Mouse (Mus musculus): Measurements from ENCODE around the gene Slc7a6. TPM values are rescaled to one million over a fixed set of nuclear protein-coding genes. Genes with fewer than 3 reads are reported as not detected.
A peak's percentile ranks its signal among the peaks of the same experiment; 100 is the strongest.

Gene Slc7a6
- total RNA-seq, 1 experiment from 2014 or later, result 11.3 TPM

GRCm38 (mm10) chr8:106137906-106138477 is 30.7 kb upstream of the Slc7a6 start:
- peak; percentile 27; the same call in 1 of the 2 replicates for ATAC-seq (ENCODE audit: extremely low read depth, insufficient number of reproducible peaks, low FRiP score, poor library complexity, severe bottlenecking)

- ATAC-seq (ENCODE audit: extremely low read depth, insufficient number of reproducible peaks, low FRiP score, poor library complexity, severe bottlenecking), result no peak
Observed at GRCm38 (mm10) chr8:106138616-106139015, 30.0 kb upstream of the Slc7a6 start.

- no peak for ATAC-seq (ENCODE audit: extremely low read depth, insufficient number of reproducible peaks, low FRiP score, poor library complexity, severe bottlenecking)
Observed at GRCm38 (mm10) chr8:106140191-106140590, 28.5 kb upstream of the Slc7a6 start.

GRCm38 (mm10) chr8:106140769-106141168 is 27.9 kb upstream of the Slc7a6 start:
- ATAC-seq (ENCODE audit: extremely low read depth, insufficient number of reproducible peaks, low FRiP score, poor library complexity, severe bottlenecking), result peak; percentile 79

DNA sequence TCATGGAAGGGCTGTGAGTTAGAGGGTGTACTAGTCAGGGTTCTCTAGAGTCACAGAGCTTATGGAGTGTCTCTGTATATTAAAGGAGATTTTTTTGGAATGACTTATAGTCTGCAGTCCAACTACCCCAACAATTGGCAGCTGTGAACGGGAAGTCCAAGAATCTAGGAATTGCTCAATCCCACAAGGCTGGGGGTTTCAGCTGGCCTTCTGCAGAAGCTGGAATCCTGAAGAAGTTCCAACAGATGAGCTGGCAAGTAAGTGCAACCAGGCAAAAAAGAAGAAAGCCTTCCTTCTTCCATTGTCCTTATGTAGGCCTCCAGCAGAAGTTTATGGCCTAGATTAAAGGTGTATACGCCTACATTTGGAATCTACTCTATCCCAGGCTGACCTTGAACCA is 23.3 kb upstream of the Slc7a6 start:
- ATAC-seq (ENCODE audit: extremely low read depth, insufficient number of reproducible peaks, low FRiP score, poor library complexity, severe bottlenecking), result no peak

GRCm38 (mm10) chr8:106146014-106146413 is 22.6 kb upstream of the Slc7a6 start:
- ATAC-seq (ENCODE audit: extremely low read depth, insufficient number of reproducible peaks, low FRiP score, poor library complexity, severe bottlenecking), result no peak

- no peak for ATAC-seq (ENCODE audit: extremely low read depth, insufficient number of reproducible peaks, low FRiP score, poor library complexity, severe bottlenecking)
Observed at GRCm38 (mm10) chr8:106147868-106148565, 20.6 kb upstream of the Slc7a6 start.

GRCm38 (mm10) chr8:106149025-106149424 is 19.6 kb upstream of the Slc7a6 start:
- ATAC-seq (ENCODE audit: extremely low read depth, insufficient number of reproducible peaks, low FRiP score, poor library complexity, severe bottlenecking), result no peak

DNA sequence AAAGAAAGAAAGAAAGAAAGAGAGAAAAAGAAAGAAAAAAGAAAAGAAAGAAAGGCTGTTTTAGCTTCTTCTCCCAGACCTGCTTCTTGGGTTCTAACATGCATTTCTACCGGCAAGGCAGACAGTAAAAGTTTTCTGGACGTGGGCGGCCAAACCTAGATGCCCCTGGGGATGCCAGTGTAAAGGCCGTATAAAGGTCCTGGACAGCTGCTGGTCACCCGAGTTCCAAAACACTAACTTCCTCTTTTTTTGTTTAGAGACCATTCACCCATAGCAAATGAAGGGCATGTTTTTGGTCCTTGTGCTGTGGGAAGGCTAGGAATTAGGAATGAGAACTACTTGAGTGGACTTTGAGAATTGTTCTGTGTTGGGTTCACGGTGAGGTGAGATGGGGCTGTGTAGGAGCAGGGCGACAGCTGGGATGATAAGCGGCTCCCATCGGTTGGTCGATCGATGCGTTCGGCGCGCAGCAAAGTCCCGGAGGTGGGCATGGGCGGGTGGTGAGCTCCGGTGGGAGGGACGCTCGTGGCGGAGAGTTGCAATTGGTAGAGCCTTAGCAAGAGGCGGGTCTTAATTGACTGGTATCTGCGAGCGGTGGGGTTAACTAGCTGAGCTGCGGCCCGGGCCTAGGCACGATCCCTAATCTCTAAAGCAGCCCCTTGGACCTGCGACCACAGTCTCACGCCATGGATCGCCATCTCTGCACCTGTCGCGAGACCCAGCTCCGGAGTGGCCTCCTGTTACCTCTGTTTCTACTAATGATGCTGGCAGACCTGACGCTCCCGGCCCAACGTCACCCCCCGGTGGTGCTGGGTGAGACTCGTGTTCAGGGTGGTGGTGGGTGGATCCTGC is 18.6 kb upstream of the Slc7a6 start, which contains the start of gene Pla2g15:
Gene Pla2g15, plus strand, starts transcription at position 599 of the 852 bp plus-strand sequence.
- ATAC-seq (ENCODE audit: extremely low read depth, insufficient number of reproducible peaks, low FRiP score, poor library complexity, severe bottlenecking), result peak; percentile 92

- ATAC-seq (ENCODE audit: extremely low read depth, insufficient number of reproducible peaks, low FRiP score, poor library complexity, severe bottlenecking), result no peak
Observed at GRCm38 (mm10) chr8:106150653-106151000, 18.0 kb upstream of the Slc7a6 start.

DNA sequence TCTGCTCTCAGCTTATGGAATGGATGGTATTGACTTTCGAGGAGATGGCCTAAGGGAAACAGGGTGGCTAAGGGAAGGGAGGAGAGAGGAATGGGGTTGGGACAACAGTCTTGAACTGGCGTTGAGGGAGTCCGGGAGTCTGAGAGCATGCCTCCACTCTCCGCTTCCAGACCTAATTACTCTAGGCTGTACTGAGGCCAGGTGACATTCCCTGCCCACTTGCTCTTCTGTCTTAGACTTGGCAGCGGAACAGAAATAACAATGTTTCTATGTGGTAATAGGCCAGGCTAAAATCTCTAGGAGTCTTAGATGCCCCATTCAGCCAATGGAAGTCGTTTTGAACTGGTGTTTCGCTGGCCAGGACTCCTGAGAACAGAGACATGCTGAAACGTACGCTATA is 17.6 kb upstream of the Slc7a6 start:
- ATAC-seq (ENCODE audit: extremely low read depth, insufficient number of reproducible peaks, low FRiP score, poor library complexity, severe bottlenecking), result no peak

GRCm38 (mm10) chr8:106152876-106153275 is 15.8 kb upstream of the Slc7a6 start:
- ATAC-seq (ENCODE audit: extremely low read depth, insufficient number of reproducible peaks, low FRiP score, poor library complexity, severe bottlenecking), result no peak

- ATAC-seq (ENCODE audit: extremely low read depth, insufficient number of reproducible peaks, low FRiP score, poor library complexity, severe bottlenecking), result no peak
Observed at GRCm38 (mm10) chr8:106157419-106157818, 11.2 kb upstream of the Slc7a6 start.

- no peak for ATAC-seq (ENCODE audit: extremely low read depth, insufficient number of reproducible peaks, low FRiP score, poor library complexity, severe bottlenecking)
Observed at GRCm38 (mm10) chr8:106158381-106158780, 10.3 kb upstream of the Slc7a6 start.

GRCm38 (mm10) chr8:106159876-106160275 is 8.8 kb upstream of the Slc7a6 start:
- no peak for ATAC-seq (ENCODE audit: extremely low read depth, insufficient number of reproducible peaks, low FRiP score, poor library complexity, severe bottlenecking)

- ATAC-seq (ENCODE audit: extremely low read depth, insufficient number of reproducible peaks, low FRiP score, poor library complexity, severe bottlenecking), result no peak
Observed at GRCm38 (mm10) chr8:106163251-106163650, 5.4 kb upstream of the Slc7a6 start.

DNA sequence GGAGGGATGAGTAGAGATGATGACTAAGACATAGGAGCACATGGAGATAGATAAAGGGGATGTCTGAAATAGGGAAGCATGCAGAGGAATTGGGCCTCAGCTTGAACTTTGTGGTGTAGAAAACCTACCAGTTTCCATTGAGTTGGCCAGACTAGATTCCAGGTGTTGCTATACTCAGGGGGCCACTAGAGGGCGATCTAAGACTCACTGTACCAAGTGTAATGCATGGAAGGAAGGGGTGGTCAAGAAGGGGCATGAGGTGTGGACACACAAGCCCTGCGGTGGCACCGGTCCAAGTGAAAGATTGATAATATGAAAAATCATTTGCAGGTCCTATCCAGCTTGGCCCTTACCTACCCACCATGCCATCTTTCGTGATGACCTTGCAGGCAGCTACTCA is 3.2 kb upstream of the Slc7a6 start:
- ATAC-seq (ENCODE audit: extremely low read depth, insufficient number of reproducible peaks, low FRiP score, poor library complexity, severe bottlenecking), result peak; percentile 33; the same call in 1 of the 2 replicates

DNA sequence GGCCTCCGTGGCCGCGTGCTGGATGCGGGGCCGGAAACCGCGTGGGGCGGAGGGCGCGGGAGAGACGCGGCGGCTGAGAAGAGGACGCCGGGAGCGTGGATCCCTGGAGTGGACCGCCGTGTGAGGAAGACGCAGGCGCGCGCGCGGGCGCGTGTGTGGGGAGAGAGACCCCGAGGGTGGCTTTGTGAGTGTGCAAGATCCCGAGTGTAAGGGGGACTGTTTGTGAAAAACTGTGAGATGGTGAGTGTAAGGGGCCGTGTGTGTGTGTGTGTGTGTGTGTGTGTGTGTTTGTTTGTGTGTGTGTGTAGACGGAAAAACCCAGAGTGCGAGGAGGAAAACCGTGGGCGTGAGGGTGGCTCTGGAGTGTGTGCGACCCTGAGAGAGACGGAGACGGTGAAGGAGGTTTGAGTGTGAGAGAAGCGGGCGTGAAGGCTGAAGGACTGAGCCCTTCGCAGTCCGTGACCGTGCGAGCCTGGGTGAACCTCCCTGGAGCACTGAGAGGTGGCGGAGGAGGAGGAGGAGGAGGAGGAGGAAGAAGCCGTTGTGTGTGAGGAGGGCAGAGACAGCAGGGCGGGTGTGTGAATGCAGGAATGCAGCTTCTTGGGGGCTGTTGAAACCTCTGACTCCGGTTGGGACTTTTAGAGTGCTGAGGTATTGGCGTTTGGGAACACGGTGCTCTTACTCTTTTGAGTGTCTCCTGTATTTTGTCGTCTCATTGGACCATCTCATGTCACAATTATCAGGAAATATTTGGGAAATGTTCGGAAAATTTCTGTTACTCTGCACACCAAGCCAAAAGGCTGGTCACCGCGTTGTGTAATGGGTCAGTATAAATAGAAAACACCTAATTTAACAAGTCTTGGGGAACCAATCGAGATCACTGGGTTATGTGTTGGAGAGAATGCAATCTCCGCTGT is 618 bp downstream of the Slc7a6 start:
- ATAC-seq (ENCODE audit: extremely low read depth, insufficient number of reproducible peaks, low FRiP score, poor library complexity, severe bottlenecking), result 0 out of 2 replicates have a peak, but pooled peaks have one; percentile 1
